20 mouse cellular contexts compared by ENCODE assay signal in genomic region chr14:33527938-33528337, GRCm38 (mm10). TPM values are rescaled to one million over a fixed set of nuclear protein-coding genes. Genes with fewer than 3 reads are reported as not detected.
"Had no signal": no experiment of that assay in that cellular context is flagged by ENCODE, and none has a peak within 500 bp of the region (broad histone marks: within the 10 kb centered on the region; RNA-seq: fewer than 3 reads in every experiment).

No protein-coding gene starts in this region.

- H3K9me3 ChIP-seq: neural tube, embryonic 15.5 days; stomach, embryonic 15.5 days had no signal

- H3K9ac ChIP-seq: neural tube, embryonic 15.5 days; stomach, embryonic 15.5 days had no signal

- H3K4me3 ChIP-seq: neural tube, embryonic 15.5 days; stomach, embryonic 15.5 days had no signal

- DNase-seq: retina, postnatal 1 day; right cerebral cortex, adult 18-20 months; right cerebral cortex, postnatal 14 days; right cerebral cortex, postnatal 25 days; right cerebral cortex, postnatal 4 days; spleen, adult 18-20 months; thymus, adult 18-20 months; thymus, adult 2 months; thymus, postnatal 14 days; thymus, postnatal 25 days; thymus, postnatal 36 days; thymus, postnatal 4 days had no signal

- H3K36me3 ChIP-seq: neural tube, embryonic 15.5 days; stomach, embryonic 15.5 days had no signal

- H3K27me3 ChIP-seq: neural tube, embryonic 15.5 days; stomach, embryonic 15.5 days had no signal

- H3K4me1 ChIP-seq: stomach, embryonic 15.5 days had no signal

- H3K27ac ChIP-seq: neural tube, embryonic 15.5 days; stomach, embryonic 15.5 days; stomach, postnatal 0 days had no signal

- H3K4me2 ChIP-seq: neural tube, embryonic 15.5 days; stomach, embryonic 15.5 days had no signal

RNA-seq across cellular contexts. Expression of gene Frmpd2, which starts 56.4 kb away (rescaled TPM):
- total RNA-seq: neutrophil, adult 5-6 weeks had no signal
- polyA plus RNA-seq: neural tube, embryonic 15.5 days; small intestine, adult 2 months; spleen, adult 2 months; stomach, embryonic 16.5 days; stomach, postnatal 0 days; thymus, postnatal 0 days had no signal
